Mouse (Mus musculus): ENCODE measurements around the gene Cxcl2. TPM values are rescaled to one million over a fixed set of nuclear protein-coding genes. Genes with fewer than 3 reads are reported as not detected.

Gene Cxcl2
- polyA plus RNA-seq, 1 experiment from 2014 or later: not detected

DNA sequence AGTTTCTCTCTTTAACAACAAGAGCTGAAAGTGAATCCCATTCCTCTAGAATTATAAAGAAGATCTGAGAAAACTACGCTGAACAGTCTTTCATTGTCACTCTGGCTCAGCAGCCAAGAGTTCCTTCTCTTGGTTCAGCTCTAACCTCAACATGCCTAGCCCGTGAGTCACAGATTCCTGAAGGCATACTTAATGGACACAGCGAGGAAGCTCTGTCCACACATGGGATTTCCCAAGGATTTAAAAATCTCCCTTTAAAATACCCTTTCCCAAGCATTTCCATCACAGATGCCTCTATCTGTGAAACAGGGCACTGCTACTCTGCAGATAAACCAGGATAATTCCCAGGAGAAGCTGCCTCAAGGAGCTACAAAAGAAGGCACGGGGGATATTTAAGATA lies 27.6 kb upstream of the Cxcl2 start:
- no peaks in the 10 kb centered on the region for H3K27me3 ChIP-seq (ENCODE audit: control insufficient read depth, insufficient read depth, low read length)
- H3K4me1 ChIP-seq (ENCODE audit: control insufficient read depth, insufficient read depth, low read length): no peaks in the 10 kb centered on the region
- no peak overlapping the region for H3K9ac ChIP-seq (replicated peaks; ENCODE audit: low read length)
- H3K9me3 ChIP-seq (ENCODE audit: control insufficient read depth, low read length): no peaks in the 10 kb centered on the region
- no peak overlapping the region for H3K4me2 ChIP-seq (ENCODE audit: low read length)
- no peak overlapping the region for H3K27ac ChIP-seq (replicated peaks; ENCODE audit: low read depth, low read length)
- WGBS: 77% methylated on average over 4 of the region's 4 CpGs
- DNase-seq: no peak
- no peak for ATAC-seq (ENCODE audit: low FRiP score, low TSS enrichment)
- H3K4me3 ChIP-seq (replicated peaks; ENCODE audit: low read depth, low read length): no peak overlapping the region
- no peaks in the 10 kb centered on the region for H3K36me3 ChIP-seq (ENCODE audit: control insufficient read depth, insufficient read depth, low read length)

- 88% methylated on average over 8 of the region's 8 CpGs for WGBS
- Histone ChIP-seq H3K4me3 (replicated peaks; ENCODE audit: low read depth, low read length) (no peak overlapping the region), H3K36me3 (ENCODE audit: control insufficient read depth, insufficient read depth, low read length) (no peaks in the 10 kb centered on the region), H3K9me3 (ENCODE audit: control insufficient read depth, low read length) (no peaks in the 10 kb centered on the region), H3K27ac (replicated peaks; ENCODE audit: low read depth, low read length) (no peak overlapping the region), H3K27me3 (ENCODE audit: control insufficient read depth, insufficient read depth, low read length) (no peaks in the 10 kb centered on the region), H3K4me1 (ENCODE audit: control insufficient read depth, insufficient read depth, low read length) (no peaks in the 10 kb centered on the region), H3K9ac (replicated peaks; ENCODE audit: low read length) (no peak overlapping the region), H3K4me2 (ENCODE audit: low read length) (no peak overlapping the region)
- DNase-seq (no peak), ATAC-seq (ENCODE audit: low FRiP score, low TSS enrichment) (no peak)
Observed at GRCm38 (mm10) chr5:90876471-90877172, 27.0 kb upstream of the Cxcl2 start.

- H3K9me3 ChIP-seq (ENCODE audit: control insufficient read depth, low read length): no peaks in the 10 kb centered on the region
- ATAC-seq (ENCODE audit: low FRiP score, low TSS enrichment) (no peak), DNase-seq (no peak)
- H3K36me3 ChIP-seq (ENCODE audit: control insufficient read depth, insufficient read depth, low read length): no peaks in the 10 kb centered on the region
- H3K9ac ChIP-seq (replicated peaks; ENCODE audit: low read length): no peak overlapping the region
- no peaks in the 10 kb centered on the region for H3K4me1 ChIP-seq (ENCODE audit: control insufficient read depth, insufficient read depth, low read length)
- no peak overlapping the region for H3K4me3 ChIP-seq (replicated peaks; ENCODE audit: low read depth, low read length)
- no peaks in the 10 kb centered on the region for H3K27me3 ChIP-seq (ENCODE audit: control insufficient read depth, insufficient read depth, low read length)
- no peak overlapping the region for H3K4me2 ChIP-seq (ENCODE audit: low read length)
- no peak overlapping the region for H3K27ac ChIP-seq (replicated peaks; ENCODE audit: low read depth, low read length)
Observed at GRCm38 (mm10) chr5:90877173-90877512, 26.5 kb upstream of the Cxcl2 start.

DNA sequence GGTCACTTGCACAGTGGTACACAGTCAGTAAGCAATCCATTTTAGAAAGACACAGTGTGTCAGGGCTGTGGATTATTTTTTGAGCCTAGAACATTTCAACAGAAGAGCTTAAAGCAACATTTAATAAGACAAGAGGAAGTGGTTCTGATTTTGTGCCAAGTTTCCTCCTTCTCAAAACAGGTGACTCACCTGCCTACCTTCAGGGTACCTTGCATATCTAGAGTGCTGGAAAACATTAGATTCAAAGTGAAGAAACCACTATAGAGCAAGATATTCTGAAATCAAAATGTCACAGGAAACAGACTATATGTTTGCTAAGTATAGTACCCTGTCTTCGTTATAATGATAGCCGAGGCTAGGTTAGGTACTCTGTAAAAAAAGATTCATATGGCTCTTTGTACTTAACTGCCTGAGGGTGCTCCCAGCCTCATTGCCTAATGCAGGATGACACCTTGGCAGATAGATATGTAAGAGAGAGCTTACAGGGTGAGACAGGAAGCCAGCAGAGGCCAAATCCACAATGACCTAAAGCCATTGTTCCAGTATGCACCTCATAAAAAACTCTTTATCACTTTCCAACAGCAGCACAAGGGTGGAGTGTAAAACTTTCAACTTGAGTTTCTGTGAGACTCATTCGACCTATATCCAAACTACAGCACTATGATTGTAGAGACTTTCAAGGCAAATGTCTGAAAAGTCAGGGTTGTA lies 24.2 kb upstream of the Cxcl2 start:
- H3K36me3 ChIP-seq (ENCODE audit: control insufficient read depth, insufficient read depth, low read length): no peaks in the 10 kb centered on the region
- no peak overlapping the region for H3K4me3 ChIP-seq (replicated peaks; ENCODE audit: low read depth, low read length)
- no peaks in the 10 kb centered on the region for H3K9me3 ChIP-seq (ENCODE audit: control insufficient read depth, low read length)
- H3K4me1 ChIP-seq (ENCODE audit: control insufficient read depth, insufficient read depth, low read length): no peaks in the 10 kb centered on the region
- no peak overlapping the region for H3K27ac ChIP-seq (replicated peaks; ENCODE audit: low read depth, low read length)
- no peaks in the 10 kb centered on the region for H3K27me3 ChIP-seq (ENCODE audit: control insufficient read depth, insufficient read depth, low read length)
- H3K9ac ChIP-seq (replicated peaks; ENCODE audit: low read length): no peak overlapping the region
- DNase-seq: no peak
- no peak overlapping the region for H3K4me2 ChIP-seq (ENCODE audit: low read length)
- WGBS: 84% methylated on average over 3 of the region's 3 CpGs
- no peak for ATAC-seq (ENCODE audit: low FRiP score, low TSS enrichment)

- WGBS: 85% methylated on average over 7 of the region's 7 CpGs
Observed at GRCm38 (mm10) chr5:90880335-90880850, 23.3 kb upstream of the Cxcl2 start.

GRCm38 (mm10) chr5:90881021-90881420 lies 22.6 kb upstream of the Cxcl2 start:
- no peak overlapping the region for H3K27ac ChIP-seq (replicated peaks; ENCODE audit: low read depth, low read length)

More at GRCm38 (mm10) chr5:90880335-90880850, 23.3 kb upstream of the Cxcl2 start:
- H3K27me3 ChIP-seq (ENCODE audit: control insufficient read depth, insufficient read depth, low read length): no peaks in the 10 kb centered on the region
- H3K4me3 ChIP-seq (replicated peaks; ENCODE audit: low read depth, low read length): no peak overlapping the region
- H3K27ac ChIP-seq (replicated peaks; ENCODE audit: low read depth, low read length): no peak overlapping the region
- H3K4me1 ChIP-seq (ENCODE audit: control insufficient read depth, insufficient read depth, low read length): no peaks in the 10 kb centered on the region
- no peak for DNase-seq
- no peak for ATAC-seq (ENCODE audit: low FRiP score, low TSS enrichment)
- H3K9me3 ChIP-seq (ENCODE audit: control insufficient read depth, low read length): no peaks in the 10 kb centered on the region
- no peak overlapping the region for H3K9ac ChIP-seq (replicated peaks; ENCODE audit: low read length)
- H3K36me3 ChIP-seq (ENCODE audit: control insufficient read depth, insufficient read depth, low read length): no peaks in the 10 kb centered on the region
- H3K4me2 ChIP-seq (ENCODE audit: low read length): no peak overlapping the region

DNA sequence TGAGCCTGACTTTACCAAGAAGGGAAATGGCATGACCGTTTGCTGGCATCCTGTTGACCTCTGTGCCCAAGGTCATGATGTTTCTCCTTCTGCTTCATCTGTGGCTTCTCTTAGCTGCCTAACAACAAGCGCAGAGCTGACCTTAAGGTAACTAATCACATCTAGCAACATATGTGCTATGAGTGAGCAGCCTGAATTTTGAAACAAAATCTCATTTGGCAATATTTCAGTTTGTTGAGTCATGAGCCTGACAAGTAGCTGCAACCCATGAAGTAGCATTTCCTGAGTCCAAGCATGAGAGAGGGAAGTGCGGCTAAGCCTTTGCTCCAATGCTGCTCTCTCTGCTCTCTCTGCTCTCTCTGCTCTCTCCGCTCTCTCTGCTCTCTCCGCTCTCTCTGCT lies 22.0 kb upstream of the Cxcl2 start:
- no peak for ATAC-seq (ENCODE audit: low FRiP score, low TSS enrichment)

More at GRCm38 (mm10) chr5:90881021-90881420, 22.6 kb upstream of the Cxcl2 start:
- Histone ChIP-seq H3K36me3 (ENCODE audit: control insufficient read depth, insufficient read depth, low read length) (no peaks in the 10 kb centered on the region), H3K4me3 (replicated peaks; ENCODE audit: low read depth, low read length) (no peak overlapping the region), H3K9me3 (ENCODE audit: control insufficient read depth, low read length) (no peaks in the 10 kb centered on the region), H3K4me2 (ENCODE audit: low read length) (no peak overlapping the region), H3K9ac (replicated peaks; ENCODE audit: low read length) (no peak overlapping the region), H3K27me3 (ENCODE audit: control insufficient read depth, insufficient read depth, low read length) (no peaks in the 10 kb centered on the region), H3K4me1 (ENCODE audit: control insufficient read depth, insufficient read depth, low read length) (no peaks in the 10 kb centered on the region)
- ATAC-seq (ENCODE audit: low FRiP score, low TSS enrichment): no peak
- 92% methylated on average over 4 of the region's 4 CpGs for WGBS
- no peak for DNase-seq

GRCm38 (mm10) chr5:90882146-90882545 lies 21.5 kb upstream of the Cxcl2 start:
- Histone ChIP-seq H3K27me3 (ENCODE audit: control insufficient read depth, insufficient read depth, low read length) (no peaks in the 10 kb centered on the region), H3K9ac (replicated peaks; ENCODE audit: low read length) (no peak overlapping the region), H3K36me3 (ENCODE audit: control insufficient read depth, insufficient read depth, low read length) (no peaks in the 10 kb centered on the region), H3K27ac (replicated peaks; ENCODE audit: low read depth, low read length) (no peak overlapping the region), H3K9me3 (ENCODE audit: control insufficient read depth, low read length) (no peaks in the 10 kb centered on the region), H3K4me3 (replicated peaks; ENCODE audit: low read depth, low read length) (no peak overlapping the region), H3K4me2 (ENCODE audit: low read length) (no peak overlapping the region), H3K4me1 (ENCODE audit: control insufficient read depth, insufficient read depth, low read length) (no peaks in the 10 kb centered on the region)
- WGBS: 75% methylated on average over 5 of the region's 5 CpGs
- no peak for DNase-seq
- ATAC-seq (ENCODE audit: low FRiP score, low TSS enrichment): no peak

More for the DNA sequence above, 22.0 kb upstream of the Cxcl2 start:
- 98% methylated on average over 5 of the region's 5 CpGs for WGBS
- H3K27ac ChIP-seq (replicated peaks; ENCODE audit: low read depth, low read length): no peak overlapping the region
- no peak overlapping the region for H3K9ac ChIP-seq (replicated peaks; ENCODE audit: low read length)
- no peaks in the 10 kb centered on the region for H3K36me3 ChIP-seq (ENCODE audit: control insufficient read depth, insufficient read depth, low read length)
- DNase-seq: no peak
- no peaks in the 10 kb centered on the region for H3K27me3 ChIP-seq (ENCODE audit: control insufficient read depth, insufficient read depth, low read length)
- no peaks in the 10 kb centered on the region for H3K4me1 ChIP-seq (ENCODE audit: control insufficient read depth, insufficient read depth, low read length)
- H3K4me3 ChIP-seq (replicated peaks; ENCODE audit: low read depth, low read length): no peak overlapping the region
- no peak overlapping the region for H3K4me2 ChIP-seq (ENCODE audit: low read length)
- H3K9me3 ChIP-seq (ENCODE audit: control insufficient read depth, low read length): no peaks in the 10 kb centered on the region
